ENCODE assay signal across 14 mouse cellular contexts in the genomic region with DNA sequence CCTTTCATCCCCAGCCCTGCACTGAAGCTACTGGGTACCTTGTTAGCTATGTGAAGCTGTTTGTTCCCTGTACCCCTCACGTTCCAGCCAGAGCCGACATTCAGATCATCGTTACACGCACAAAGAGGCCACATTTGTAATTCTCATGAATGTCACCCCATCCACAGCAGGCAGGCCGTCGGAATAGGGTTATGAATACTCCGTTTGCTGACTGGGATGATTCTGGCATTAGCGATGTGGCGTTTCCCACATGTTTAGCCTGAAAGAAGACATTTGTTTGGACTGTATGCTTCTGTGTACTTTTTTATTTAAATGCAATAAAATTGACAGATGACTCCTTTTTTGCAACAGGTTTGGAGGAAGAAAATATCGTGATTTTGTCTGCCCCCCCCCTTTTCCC.
DNase-seq lines count a peak whose midpoint lies in the region; ATAC-seq and TF ChIP-seq lines count a peak whose summit lies in the region.
"Had no signal": no experiment of that assay in that cellular context is flagged by ENCODE, and none has a peak within 500 bp of the region (broad histone marks: within the 10 kb centered on the region; RNA-seq: fewer than 3 reads in every experiment).

No protein-coding gene starts in this region.

- no peaks in the 10 kb centered on the region for H3K27me3 ChIP-seq in kidney, embryonic 14.5 days (ENCODE audit: control insufficient read depth, insufficient read depth, low read length)
- H3K27me3 ChIP-seq in forebrain, embryonic 16.5 days (replicated peaks; ENCODE audit: control insufficient read depth, insufficient read depth, low read length): no peaks in the 10 kb centered on the region
- no peaks in the 10 kb centered on the region for H3K27me3 ChIP-seq in limb, embryonic 13.5 days
- H3K27me3 ChIP-seq: embryonic facial prominence, embryonic 13.5 days had no signal

- TF ChIP-seq CTCF in layer of hippocampus, adult 2 months (conservative IDR thresholded peaks at IDR 0.05): no peak

- no peak overlapping the region for H3K9ac ChIP-seq in kidney, embryonic 14.5 days (ENCODE audit: low read depth, low read length)
- no peak overlapping the region for H3K9ac ChIP-seq in forebrain, embryonic 16.5 days (replicated peaks; ENCODE audit: low read depth, low read length)
- no peak overlapping the region for H3K9ac ChIP-seq in limb, embryonic 13.5 days
- H3K9ac ChIP-seq: embryonic facial prominence, embryonic 13.5 days had no signal

- peaks cover 17% of the 10 kb centered on the region for H3K4me1 ChIP-seq in kidney, embryonic 14.5 days (ENCODE audit: control insufficient read depth, insufficient read depth, low read length)
- H3K4me1 ChIP-seq in forebrain, embryonic 16.5 days (replicated peaks; ENCODE audit: control insufficient read depth, insufficient read depth, low read length): peaks cover 24% of the 10 kb centered on the region
- peaks cover 24% of the 10 kb centered on the region for H3K4me1 ChIP-seq in limb, embryonic 13.5 days

- 19% methylated on average over 10 of the region's 10 CpGs for WGBS in kidney, embryonic 14.5 days
- WGBS in forebrain, embryonic 16.5 days: 6% methylated on average over 10 of the region's 10 CpGs
- 26% methylated on average over 10 of the region's 10 CpGs for WGBS in limb, embryonic 13.5 days

- H3K36me3 ChIP-seq in kidney, embryonic 14.5 days (ENCODE audit: control insufficient read depth, insufficient read depth, low read length): no peaks in the 10 kb centered on the region
- H3K36me3 ChIP-seq in forebrain, embryonic 16.5 days (ENCODE audit: control insufficient read depth, insufficient read depth): no peaks in the 10 kb centered on the region
- H3K36me3 ChIP-seq in limb, embryonic 13.5 days: no peaks in the 10 kb centered on the region
- H3K36me3 ChIP-seq: embryonic facial prominence, embryonic 13.5 days; heart, embryonic 10.5 days had no signal

- H3K4me2 ChIP-seq in kidney, embryonic 14.5 days (replicated peaks; ENCODE audit: low read depth, low read length): peak overlapping the region; percentile 38
- H3K4me2 ChIP-seq in forebrain, embryonic 16.5 days (ENCODE audit: low read length): peak overlapping the region; percentile 37
- peak overlapping the region; percentile 38 for H3K4me2 ChIP-seq in limb, embryonic 13.5 days (replicated peaks)
- H3K4me2 ChIP-seq: embryonic facial prominence, embryonic 13.5 days had no signal

- H3K4me3 ChIP-seq in kidney, embryonic 14.5 days (ENCODE audit: low read length): no peak overlapping the region
- H3K4me3 ChIP-seq in forebrain, embryonic 16.5 days (replicated peaks; ENCODE audit: low read length): no peak overlapping the region
- no peak overlapping the region for H3K4me3 ChIP-seq in limb, embryonic 13.5 days
- H3K4me3 ChIP-seq in layer of hippocampus, adult 2 months: no peak overlapping the region
- H3K4me3 ChIP-seq: embryonic facial prominence, embryonic 13.5 days; heart, embryonic 10.5 days had no signal

- no peaks in the 10 kb centered on the region for H3K9me3 ChIP-seq in kidney, embryonic 14.5 days (ENCODE audit: control insufficient read depth, low read length)
- no peaks in the 10 kb centered on the region for H3K9me3 ChIP-seq in forebrain, embryonic 16.5 days (ENCODE audit: control insufficient read depth, low read length)
- no peaks in the 10 kb centered on the region for H3K9me3 ChIP-seq in limb, embryonic 13.5 days
- H3K9me3 ChIP-seq: embryonic facial prominence, embryonic 13.5 days; heart, embryonic 10.5 days had no signal

- ATAC-seq in kidney, embryonic 14.5 days (ENCODE audit: low FRiP score, low TSS enrichment): no peak
- no peak for ATAC-seq in forebrain, embryonic 16.5 days
- ATAC-seq in limb, embryonic 13.5 days (ENCODE audit: low FRiP score, low read depth): no peak

- H3K27ac ChIP-seq in kidney, embryonic 14.5 days (ENCODE audit: low read depth, low read length): no peak overlapping the region
- no peak overlapping the region for H3K27ac ChIP-seq in forebrain, embryonic 16.5 days (ENCODE audit: low read length)
- H3K27ac ChIP-seq in limb, embryonic 13.5 days: no peak overlapping the region
- H3K27ac ChIP-seq in layer of hippocampus, adult 2 months: no peak overlapping the region
- H3K27ac ChIP-seq: embryonic facial prominence, embryonic 13.5 days; heart, embryonic 10.5 days had no signal

- no peak for DNase-seq in kidney, postnatal 36 days
- DNase-seq in embryo, embryonic 10.5 days (ENCODE audit: low spot score): peak; percentile 35
- no peak for DNase-seq in right cerebral cortex, postnatal 25 days
- DNase-seq in layer of hippocampus, adult 2 months (ENCODE audit: low spot score in 2 of 2): no peak
- DNase-seq in layer of hippocampus, postnatal 10 days (ENCODE audit: low spot score in 2 of 2): no peak
- DNase-seq: cerebellum, adult 9-10 months; heart, postnatal 4 days; lung, postnatal 36 days; right cerebral cortex, adult 18-20 months had no signal
